Mouse (Mus musculus) neural tube, embryonic 14.5 days (tissue): ENCODE data around the gene Vmn1r43. TPM values are rescaled to one million over a fixed set of nuclear protein-coding genes. Genes with fewer than 3 reads are reported as not detected.
"Not testable (repeated sequence)": the region's sequence is repeated elsewhere in the genome, so short reads cannot be mapped to it uniquely, and the experiment has no call there.

Experiments
- ATAC-seq: fragments of 200-750 bp; cut with Nextera tagmentation; 2 replicates; pipeline ENCODE4 v1.8.0; 2017; ENCODE audit warnings: low read depth, mild to moderate bottlenecking, moderate TSS enrichment, moderate library complexity
- H3K27ac ChIP-seq: fragments of 300-500 bp; sonication (generic); 2 replicates; pipeline ENCODE4 v1.5.1; 2014; ENCODE audit warnings: low read depth, mild to moderate bottlenecking, control low read depth, low read length, moderate library complexity, mixed read lengths
- H3K27me3 ChIP-seq: fragments of 300-500 bp; sonication (generic); 2 replicates; pipeline ENCODE4 v1.6.1; 2014; ENCODE audit warnings: low read length; ENCODE audit not compliant: control insufficient read depth, insufficient read depth
- H3K36me3 ChIP-seq: fragments of 300-500 bp; sonication (generic); 2 replicates; pipeline ENCODE4 v1.6.1; 2014; ENCODE audit warnings: low read length, mixed read lengths; ENCODE audit not compliant: control insufficient read depth, insufficient read depth
- H3K4me1 ChIP-seq: fragments of 300-500 bp; sonication (generic); 2 replicates; pipeline ENCODE4 v1.6.1; 2014; ENCODE audit warnings: low read length; ENCODE audit not compliant: control insufficient read depth, insufficient read depth
- H3K4me2 ChIP-seq: fragments of 300-500 bp; sonication (generic); 2 replicates; pipeline ENCODE4 v1.6.1; 2014; ENCODE audit warnings: mild to moderate bottlenecking, low read depth, low read length, control low read depth
- H3K4me3 ChIP-seq: fragments of 300-500 bp; sonication (generic); 2 replicates; pipeline ENCODE4 v1.5.1; 2014; ENCODE audit warnings: low read depth, low read length, control low read depth, mixed read lengths
- H3K9ac ChIP-seq: fragments of 300-500 bp; sonication (generic); replicated peaks from 2 replicates; pipeline ENCODE4 v1.6.1; 2014; ENCODE audit warnings: low read depth, mild to moderate bottlenecking, control low read depth, low read length, mixed read lengths
- H3K9me3 ChIP-seq: fragments of 300-500 bp; sonication (generic); 2 replicates; pipeline ENCODE4 v1.6.1; 2016; ENCODE audit warnings: low read length; ENCODE audit not compliant: control insufficient read depth
- WGBS: fragments of 180-500 bp; shearing (Covaris S2); extraction: QIAGEN DNeasy Blood & Tissue Kit; methylation state at CpG from one replicate; pipeline ENCODE4 v1.1.7; 2014; 5-methylcytosine and 5-hydroxymethylcytosine counted together
- polyA plus RNA-seq: library from polyadenylated mRNA; unstranded; fragments of >200 nt; fragmentation: Nextera tagmentation; extraction: Ambion mirVana; gene quantifications from 2 replicates; pipeline ENCODE4 v1.2.1, GENCODE M21; 2014

The Vmn1r43 gene
- polyA plus RNA-seq: not detected in 2 replicates

DNA sequence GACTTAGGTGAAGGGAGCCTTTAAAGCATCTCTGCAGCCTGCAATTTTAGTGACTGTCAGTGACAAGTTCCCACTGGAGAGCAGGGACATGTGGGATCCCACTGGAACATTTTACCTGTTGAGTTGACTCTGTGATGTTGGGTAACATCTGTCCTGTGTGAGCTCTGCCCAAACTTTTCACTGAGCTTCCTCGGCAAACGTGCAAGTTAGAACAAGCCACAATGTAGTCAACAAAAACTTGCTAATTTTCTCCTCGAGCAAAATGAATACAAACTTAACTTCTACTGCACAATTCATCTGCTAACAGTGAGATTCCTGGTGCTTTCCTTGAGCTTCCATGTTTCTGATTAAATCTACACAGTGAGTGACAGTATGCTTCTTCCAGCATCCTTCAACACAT is at the start of gene Vmn1r43, which contains the start of gene Vmn1r42:
Gene Vmn1r43, minus strand, starts transcription at position 101 of the 400 bp plus-strand sequence.
Gene Vmn1r42, minus strand, starts transcription at position 101 of the 400 bp plus-strand sequence.
- H3K36me3 ChIP-seq, H3K9ac ChIP-seq, H3K4me1 ChIP-seq, H3K9me3 ChIP-seq, H3K27ac ChIP-seq, ATAC-seq, H3K27me3 ChIP-seq, H3K4me3 ChIP-seq, H3K4me2 ChIP-seq: not testable (repeated sequence)
- WGBS: 85% methylated on average over 3 of the region's 3 CpGs

DNA sequence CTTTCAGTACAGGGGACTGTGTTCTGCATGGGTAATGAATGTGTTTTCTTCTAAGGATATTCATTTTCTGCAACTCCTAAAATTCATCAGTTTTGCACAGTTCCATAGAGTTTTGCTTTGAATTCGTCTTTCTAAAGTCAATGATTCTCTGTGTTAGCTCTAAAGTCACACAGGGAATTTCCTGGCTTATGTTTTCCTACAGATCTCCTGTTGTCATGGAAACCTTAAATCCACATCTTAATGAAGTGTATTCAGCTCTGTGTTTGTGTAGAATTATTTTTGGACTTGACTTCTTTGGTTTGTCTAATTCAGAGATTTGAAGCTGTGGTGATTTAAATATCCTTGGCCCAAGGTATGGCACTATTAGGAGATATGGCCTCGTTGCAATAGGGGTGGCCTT is 7.6 kb upstream of the Vmn1r43 start:
- Histone ChIP-seq H3K4me3 (no peak overlapping the region), H3K27ac (no peak overlapping the region), H3K4me1 (no peaks in the 10 kb centered on the region), H3K9me3 (no peaks in the 10 kb centered on the region; the same call in 1 of the 2 replicates), H3K36me3 (no peaks in the 10 kb centered on the region), H3K27me3 (no peaks in the 10 kb centered on the region), H3K9ac (no peak overlapping the region), H3K4me2 (no peak overlapping the region)
- WGBS: 65% methylated on average over 2 of the region's 2 CpGs
- ATAC-seq: no peak

DNA sequence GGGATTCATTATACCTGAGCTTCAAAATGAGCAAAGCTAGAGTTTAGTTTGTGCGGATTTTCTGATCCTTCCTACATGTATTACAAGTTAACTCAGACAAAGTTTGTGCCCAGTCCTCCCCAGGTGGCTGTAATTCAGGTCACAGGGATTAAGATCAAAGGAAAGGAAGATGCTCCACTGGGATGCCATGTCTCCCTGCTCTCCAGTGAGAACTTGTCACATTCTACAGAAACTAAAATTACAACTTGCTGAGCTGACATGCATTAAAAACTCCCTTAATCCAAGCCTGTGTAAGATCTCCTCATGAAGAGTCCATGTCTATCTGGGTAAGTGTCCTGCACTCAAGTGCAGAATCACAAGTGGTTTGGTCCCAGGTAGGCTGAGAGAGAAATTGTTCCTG is 7.1 kb upstream of the Vmn1r43 start, which contains the start of gene Vmn1r44:
Gene Vmn1r44, plus strand, starts transcription at position 301 of the 400 bp plus-strand sequence.
- Histone ChIP-seq H3K9me3 (no peaks in the 10 kb centered on the region; the same call in 1 of the 2 replicates), H3K27me3 (no peaks in the 10 kb centered on the region), H3K9ac (no peak within 1 kb of the TSS), H3K36me3 (no peaks in the 10 kb centered on the region), H3K4me2 (no peak within 1 kb of the TSS), H3K4me3 (no peak within 1 kb of the TSS), H3K27ac (no peak within 1 kb of the TSS), H3K4me1 (no peaks in the 10 kb centered on the region)
- 84% methylated on average over 1 of the region's 1 CpGs for WGBS
- no peak for ATAC-seq

DNA sequence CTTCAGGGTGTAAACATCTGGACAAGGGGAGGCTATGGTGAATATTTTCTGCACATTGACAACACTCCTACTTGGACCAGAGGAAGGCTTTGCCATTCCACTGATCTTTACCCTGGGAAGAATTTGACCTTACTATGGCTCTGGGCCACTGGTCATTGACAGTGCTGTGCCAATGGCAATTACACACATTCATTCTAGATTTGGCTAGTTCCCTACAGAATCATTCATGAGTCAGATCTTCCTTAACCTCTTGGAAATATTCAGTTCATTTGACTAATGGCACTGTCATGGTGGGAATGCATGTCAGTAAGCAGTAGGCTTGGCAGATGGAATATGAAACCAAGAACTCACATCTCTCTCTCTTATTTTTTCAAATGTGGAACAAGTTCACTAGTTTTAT is 4.7 kb upstream of the Vmn1r43 start:
- H3K4me3 ChIP-seq: no peak overlapping the region
- no peak overlapping the region for H3K4me2 ChIP-seq
- H3K27me3 ChIP-seq: no peaks in the 10 kb centered on the region
- no peak for ATAC-seq
- H3K27ac ChIP-seq: no peak overlapping the region
- H3K4me1 ChIP-seq: no peaks in the 10 kb centered on the region
- H3K36me3 ChIP-seq: no peaks in the 10 kb centered on the region
- H3K9me3 ChIP-seq: no peaks in the 10 kb centered on the region; the same call in 1 of the 2 replicates
- no peak overlapping the region for H3K9ac ChIP-seq

DNA sequence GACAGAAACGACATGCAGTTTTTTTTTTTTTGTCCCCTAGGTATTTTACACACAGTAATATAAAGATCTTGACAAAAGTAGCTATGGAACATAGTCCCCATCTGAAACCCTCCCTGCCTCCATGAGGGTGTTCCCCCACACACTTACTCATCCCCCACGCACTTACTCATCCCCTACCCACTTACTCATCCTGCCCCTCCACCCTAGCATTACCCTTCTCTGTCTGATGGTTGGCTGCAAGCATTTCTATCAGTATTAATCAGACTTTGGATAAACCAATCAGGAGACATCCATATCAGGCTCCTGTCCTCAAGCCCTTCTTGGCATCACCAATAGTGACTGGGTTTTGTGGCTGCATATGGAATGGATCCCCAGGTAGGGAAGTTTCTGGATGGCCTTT is 750 bp upstream of the Vmn1r43 start:
- H3K4me1 ChIP-seq: no peaks in the 10 kb centered on the region
- no peak overlapping the region for H3K9ac ChIP-seq
- no peak overlapping the region for H3K4me3 ChIP-seq
- no peaks in the 10 kb centered on the region for H3K36me3 ChIP-seq
- no peaks in the 10 kb centered on the region for H3K9me3 ChIP-seq
- ATAC-seq: no peak
- no peaks in the 10 kb centered on the region for H3K27me3 ChIP-seq
- no peak overlapping the region for H3K27ac ChIP-seq
- H3K4me2 ChIP-seq: no peak overlapping the region
- 83% methylated on average over 2 of the region's 2 CpGs for WGBS

DNA sequence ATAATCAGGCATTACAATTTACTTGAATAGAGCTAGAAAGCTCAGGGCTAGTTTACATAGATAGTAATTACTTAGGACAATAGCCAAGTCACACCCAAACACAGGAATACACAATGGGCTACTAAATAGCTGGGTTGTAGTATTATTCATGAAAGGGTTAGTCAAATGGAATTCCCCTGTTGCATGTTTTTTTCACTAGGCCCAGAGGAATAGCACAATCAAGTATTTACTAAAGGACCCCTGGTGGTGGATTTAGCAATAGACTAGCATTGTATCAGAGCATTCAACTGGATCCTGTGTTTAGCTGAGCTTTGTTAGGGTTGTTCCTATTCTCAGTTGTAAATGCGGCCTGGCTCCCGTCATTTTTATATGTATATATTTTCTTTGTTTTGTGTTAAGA is 8.2 kb downstream of the Vmn1r43 start:
- Histone ChIP-seq H3K4me3 (no peak overlapping the region), H3K9ac (no peak overlapping the region), H3K27me3 (no peaks in the 10 kb centered on the region), H3K9me3 (no peaks in the 10 kb centered on the region; the same call in 1 of the 2 replicates), H3K36me3 (no peaks in the 10 kb centered on the region), H3K27ac (no peak overlapping the region), H3K4me1 (no peaks in the 10 kb centered on the region), H3K4me2 (no peak overlapping the region)
- ATAC-seq: no peak
- WGBS: 96% methylated on average over 2 of the region's 2 CpGs

DNA sequence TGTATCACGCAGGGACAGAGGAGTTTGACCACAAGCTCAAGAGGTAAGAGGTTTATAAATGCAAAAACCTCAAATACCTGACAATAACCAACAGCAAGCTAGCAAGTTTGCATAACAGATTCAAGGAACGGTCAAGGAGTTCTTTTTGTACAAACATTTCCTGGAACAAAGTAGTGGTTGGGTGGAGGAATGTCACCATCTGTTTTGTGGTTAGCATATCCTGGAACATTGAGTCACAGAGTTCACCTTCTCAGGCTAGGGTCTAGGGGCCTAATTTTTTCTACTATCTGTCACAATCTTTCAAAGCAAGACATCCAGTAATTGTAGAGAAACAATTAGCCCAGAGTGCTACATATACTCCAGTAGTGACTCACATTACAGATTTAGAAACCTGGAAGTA is 8.9 kb downstream of the Vmn1r43 start:
- Histone ChIP-seq H3K4me2 (no peak overlapping the region), H3K4me1 (no peaks in the 10 kb centered on the region), H3K9me3 (no peaks in the 10 kb centered on the region; the same call in 1 of the 2 replicates), H3K4me3 (no peak overlapping the region), H3K9ac (no peak overlapping the region), H3K27me3 (no peaks in the 10 kb centered on the region), H3K27ac (no peak overlapping the region), H3K36me3 (no peaks in the 10 kb centered on the region)
- WGBS: 97% methylated on average over 2 of the region's 2 CpGs
- ATAC-seq: no peak

GRCm38 (mm10) chr6:89863792-89864191 is 12.4 kb downstream of the Vmn1r43 start:
- Histone ChIP-seq H3K36me3 (no peaks in the 10 kb centered on the region), H3K4me2 (no peak overlapping the region), H3K4me1 (no peaks in the 10 kb centered on the region), H3K9me3 (no peaks in the 10 kb centered on the region; the same call in 1 of the 2 replicates), H3K9ac (no peak overlapping the region), H3K4me3 (no peak overlapping the region), H3K27me3 (no peaks in the 10 kb centered on the region), H3K27ac (no peak overlapping the region)
- ATAC-seq: no peak
- 75% methylated on average over 4 of the region's 4 CpGs for WGBS

GRCm38 (mm10) chr6:89859839-89860238 is 16.4 kb downstream of the Vmn1r43 start:
- WGBS: 93% methylated on average over 2 of the region's 2 CpGs
- H3K4me1 ChIP-seq: no peaks in the 10 kb centered on the region
- no peaks in the 10 kb centered on the region for H3K27me3 ChIP-seq
- H3K36me3 ChIP-seq: no peaks in the 10 kb centered on the region
- no peak overlapping the region for H3K4me2 ChIP-seq
- H3K27ac ChIP-seq: no peak overlapping the region
- no peak overlapping the region for H3K4me3 ChIP-seq
- H3K9me3 ChIP-seq: no peaks in the 10 kb centered on the region; the same call in 1 of the 2 replicates
- H3K9ac ChIP-seq: no peak overlapping the region
- ATAC-seq: no peak
